Mouse (Mus musculus): ENCODE results near the gene Smyd3. TPM values are rescaled to one million over a fixed set of nuclear protein-coding genes. Genes with fewer than 3 reads are reported as not detected.

The Smyd3 gene
- polyA plus RNA-seq, 1 experiment from 2014 or later: 16.1 TPM

DNA sequence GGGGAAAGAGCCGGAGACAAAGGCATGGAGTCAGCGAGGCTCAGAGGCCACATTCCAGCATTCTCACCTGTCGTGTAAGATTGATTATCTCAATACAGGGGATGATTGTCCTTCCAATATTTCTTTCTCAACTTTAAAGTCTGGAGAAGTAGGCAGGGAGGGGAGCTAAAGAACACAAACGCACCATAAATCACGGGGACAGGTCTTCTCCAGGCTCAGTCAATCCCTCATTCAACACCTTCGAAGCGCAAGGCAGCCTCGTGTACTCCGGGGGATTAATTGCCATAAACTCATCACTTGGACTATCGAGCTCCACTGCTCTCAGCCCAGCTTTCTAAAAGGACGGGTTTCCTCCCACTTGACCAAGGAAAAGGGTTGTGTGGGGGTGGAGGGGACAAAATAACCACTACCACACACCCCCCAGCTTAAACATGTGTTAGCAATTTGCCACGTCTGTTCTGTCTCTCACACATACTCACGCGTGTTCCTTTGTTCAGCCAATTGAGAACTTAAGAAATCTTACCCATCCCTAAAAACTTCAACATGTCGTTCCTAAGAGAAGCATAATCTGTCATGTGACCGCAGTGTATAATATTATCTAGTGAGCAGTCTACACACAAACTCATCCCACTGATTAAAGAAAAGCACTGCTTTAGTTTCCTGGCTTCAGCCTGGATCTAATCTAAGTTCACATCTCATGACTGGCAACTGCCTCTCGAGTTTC is 43.8 kb downstream of the Smyd3 start:
- Histone ChIP-seq H3K9me3 (peaks cover 8% of the 10 kb centered on the region), H3K36me3 (peaks cover 17% of the 10 kb centered on the region; the same call in 1 of the 2 replicates), H3K27me3 (ENCODE audit: insufficient read depth, poor library complexity, severe bottlenecking) (no peaks in the 10 kb centered on the region), H3K4me1 (peaks cover 29% of the 10 kb centered on the region), H3K4me3 (no peak overlapping the region), H3K27ac (no peak overlapping the region)
- no peak for DNase-seq (ENCODE audit: low spot score)
- 71% methylated on average over 17 of the region's 17 CpGs for WGBS

DNA sequence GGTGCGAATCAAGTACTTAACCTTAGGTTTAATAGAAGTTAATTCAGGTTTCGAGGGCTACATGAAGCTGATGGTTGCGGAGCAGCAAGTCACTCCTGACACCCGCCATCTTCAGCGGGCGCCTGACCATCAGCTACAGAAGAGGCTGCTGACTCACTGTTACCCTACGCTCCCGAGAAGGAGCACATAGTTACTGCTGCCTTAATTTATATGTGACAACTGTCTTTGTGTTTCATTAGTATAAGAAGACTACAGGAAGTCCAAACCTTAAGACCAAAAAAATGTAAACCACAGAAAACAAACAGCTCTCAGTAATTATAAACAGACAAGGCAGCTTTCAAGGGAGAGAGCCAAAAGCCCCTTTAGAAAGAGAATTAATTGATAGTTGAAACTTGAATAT is 49.9 kb downstream of the Smyd3 start:
- no peak overlapping the region for H3K27ac ChIP-seq
- peaks cover 5% of the 10 kb centered on the region for H3K9me3 ChIP-seq
- H3K36me3 ChIP-seq: peaks cover 14% of the 10 kb centered on the region; the same call in 1 of the 2 replicates
- WGBS: 90% methylated on average over 8 of the region's 8 CpGs
- no peaks in the 10 kb centered on the region for H3K27me3 ChIP-seq (ENCODE audit: insufficient read depth, poor library complexity, severe bottlenecking)
- no peak for DNase-seq (ENCODE audit: low spot score)
- no peak overlapping the region for H3K4me3 ChIP-seq
- no peaks in the 10 kb centered on the region for H3K4me1 ChIP-seq

- DNase-seq (ENCODE audit: low spot score): no peak
- Histone ChIP-seq H3K4me1 (peaks cover 6% of the 10 kb centered on the region; the same call in 1 of the 2 replicates), H3K36me3 (no peaks in the 10 kb centered on the region), H3K4me3 (no peak overlapping the region), H3K27me3 (ENCODE audit: insufficient read depth, poor library complexity, severe bottlenecking) (no peaks in the 10 kb centered on the region), H3K27ac (no peak overlapping the region), H3K9me3 (no peaks in the 10 kb centered on the region)
- WGBS: 85% methylated on average over 5 of the region's 5 CpGs
Observed at GRCm38 (mm10) chr1:179462376-179462775, 55.5 kb downstream of the Smyd3 start.

DNA sequence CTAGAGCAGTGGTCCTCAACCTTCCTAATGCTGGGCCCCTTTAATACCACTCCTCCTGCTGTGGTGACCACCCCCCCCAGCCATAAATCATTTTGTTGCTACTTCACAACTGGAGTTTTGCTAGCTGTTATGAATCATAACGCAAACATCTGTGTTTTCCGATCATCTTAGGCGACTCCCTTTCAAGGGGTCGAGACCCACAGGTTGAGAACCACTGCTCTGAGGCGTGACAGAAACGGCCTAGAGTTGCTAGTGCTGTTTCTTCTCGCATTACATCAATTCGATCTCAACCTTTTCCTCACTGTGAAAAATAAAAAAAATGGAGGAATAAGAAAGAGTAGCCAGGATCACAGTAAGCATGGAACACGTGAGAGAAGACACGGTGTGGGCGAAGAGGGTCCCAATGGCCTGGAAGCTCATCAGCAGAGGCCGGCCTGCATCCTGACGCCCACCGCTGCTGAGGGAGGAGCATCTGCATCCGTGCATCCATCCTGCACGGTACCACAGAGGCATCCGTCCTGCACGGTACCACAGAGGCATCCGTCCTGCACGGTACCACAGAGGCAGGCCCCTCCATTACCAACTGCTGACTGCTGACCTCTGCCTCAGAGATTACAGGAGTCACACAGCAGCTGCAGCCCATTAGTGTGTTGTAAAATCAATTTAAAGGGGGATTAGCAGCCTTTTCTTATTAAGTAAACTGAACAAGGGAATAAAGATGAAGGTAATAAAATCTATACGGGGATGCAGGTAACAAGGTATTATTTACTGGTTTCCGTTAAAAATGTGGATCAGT is 56.6 kb downstream of the Smyd3 start:
- H3K27me3 ChIP-seq (ENCODE audit: insufficient read depth, poor library complexity, severe bottlenecking): no peaks in the 10 kb centered on the region
- no peaks in the 10 kb centered on the region for H3K9me3 ChIP-seq
- H3K4me1 ChIP-seq: peaks cover 7% of the 10 kb centered on the region; the same call in 1 of the 2 replicates
- H3K4me3 ChIP-seq: no peak overlapping the region
- H3K27ac ChIP-seq: no peak overlapping the region
- no peaks in the 10 kb centered on the region for H3K36me3 ChIP-seq
- WGBS: 83% methylated on average over 22 of the region's 22 CpGs
- no peak for DNase-seq (ENCODE audit: low spot score)

GRCm38 (mm10) chr1:179458987-179459368 is 58.9 kb downstream of the Smyd3 start:
- peaks cover 17% of the 10 kb centered on the region for H3K4me1 ChIP-seq
- H3K36me3 ChIP-seq: no peaks in the 10 kb centered on the region
- WGBS: 83% methylated on average over 10 of the region's 10 CpGs
- no peak overlapping the region for H3K27ac ChIP-seq
- no peak for DNase-seq (ENCODE audit: low spot score)
- no peaks in the 10 kb centered on the region for H3K9me3 ChIP-seq
- H3K4me3 ChIP-seq: no peak overlapping the region
- no peaks in the 10 kb centered on the region for H3K27me3 ChIP-seq (ENCODE audit: insufficient read depth, poor library complexity, severe bottlenecking)

GRCm38 (mm10) chr1:179458236-179458986 is 59.4 kb downstream of the Smyd3 start:
- DNase-seq (ENCODE audit: low spot score): no peak
- Histone ChIP-seq H3K36me3 (no peaks in the 10 kb centered on the region), H3K27me3 (ENCODE audit: insufficient read depth, poor library complexity, severe bottlenecking) (no peaks in the 10 kb centered on the region), H3K4me1 (peaks cover 23% of the 10 kb centered on the region), H3K27ac (no peak overlapping the region), H3K4me3 (no peak overlapping the region), H3K9me3 (no peaks in the 10 kb centered on the region)
- WGBS: 62% methylated on average over 9 of the region's 9 CpGs

- no peaks in the 10 kb centered on the region for H3K36me3 ChIP-seq
- H3K4me1 ChIP-seq: peaks cover 27% of the 10 kb centered on the region
- H3K27me3 ChIP-seq (ENCODE audit: insufficient read depth, poor library complexity, severe bottlenecking): no peaks in the 10 kb centered on the region
- H3K4me3 ChIP-seq: no peak overlapping the region
- no peaks in the 10 kb centered on the region for H3K9me3 ChIP-seq
- no peak for DNase-seq (ENCODE audit: low spot score)
- H3K27ac ChIP-seq: peak overlapping the region; percentile 12; the same call in 1 of the 2 replicates
- WGBS: 24% methylated on average over 6 of the region's 6 CpGs
Observed at GRCm38 (mm10) chr1:179454600-179454999, 63.2 kb downstream of the Smyd3 start.

GRCm38 (mm10) chr1:179451211-179451610 is 66.6 kb downstream of the Smyd3 start:
- H3K27me3 ChIP-seq (ENCODE audit: insufficient read depth, poor library complexity, severe bottlenecking): no peaks in the 10 kb centered on the region
- 86% methylated on average over 2 of the region's 2 CpGs for WGBS
- H3K4me1 ChIP-seq: peaks cover 31% of the 10 kb centered on the region
- H3K27ac ChIP-seq: no peak overlapping the region
- no peaks in the 10 kb centered on the region for H3K36me3 ChIP-seq
- H3K4me3 ChIP-seq: no peak overlapping the region
- H3K9me3 ChIP-seq: no peaks in the 10 kb centered on the region
- no peak for DNase-seq (ENCODE audit: low spot score)

GRCm38 (mm10) chr1:179446845-179447212 is 71.0 kb downstream of the Smyd3 start:
- no peak overlapping the region for H3K4me3 ChIP-seq
- 41% methylated on average over 2 of the region's 2 CpGs for WGBS

GRCm38 (mm10) chr1:179446127-179446844 is 71.6 kb downstream of the Smyd3 start:
- H3K27ac ChIP-seq: peak overlapping the region; percentile 57
- H3K9me3 ChIP-seq: no peaks in the 10 kb centered on the region
- no peak overlapping the region for H3K4me3 ChIP-seq
- WGBS: 56% methylated on average over 17 of the region's 17 CpGs
- 0 out of 2 replicates have a peak, but pooled peaks cover 5% of the 10 kb centered on the region for H3K27me3 ChIP-seq (ENCODE audit: insufficient read depth, poor library complexity, severe bottlenecking)
- H3K4me1 ChIP-seq: peaks cover 28% of the 10 kb centered on the region
- peak; percentile 79 for DNase-seq (ENCODE audit: low spot score)
- H3K36me3 ChIP-seq: no peaks in the 10 kb centered on the region

More at GRCm38 (mm10) chr1:179446845-179447212, 71.0 kb downstream of the Smyd3 start:
- Histone ChIP-seq H3K27me3 (ENCODE audit: insufficient read depth, poor library complexity, severe bottlenecking) (0 out of 2 replicates have a peak, but pooled peaks cover 5% of the 10 kb centered on the region), H3K27ac (peak overlapping the region; percentile 57; the same call in 1 of the 2 replicates), H3K36me3 (no peaks in the 10 kb centered on the region), H3K9me3 (no peaks in the 10 kb centered on the region), H3K4me1 (peaks cover 24% of the 10 kb centered on the region)
- no peak for DNase-seq (ENCODE audit: low spot score)

DNA sequence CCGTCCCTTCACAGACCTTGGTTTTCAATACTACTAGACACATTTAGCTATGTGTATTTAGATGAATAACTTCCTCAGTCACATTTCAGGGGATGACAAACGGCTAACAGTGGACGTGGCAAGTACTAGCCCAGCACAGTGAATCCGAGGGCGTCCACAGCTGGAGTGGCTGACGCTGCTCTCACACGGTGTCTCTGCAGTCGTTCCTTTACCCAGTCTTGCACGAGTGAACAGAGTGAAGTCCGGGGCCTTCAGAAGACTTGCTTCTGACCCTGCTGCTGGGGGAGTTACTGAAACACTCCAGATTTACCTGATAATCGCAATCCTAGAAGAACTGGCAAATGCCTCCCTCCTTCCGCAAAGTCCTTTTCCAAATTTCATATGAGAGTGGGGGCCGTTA is 74.0 kb downstream of the Smyd3 start:
- WGBS: 84% methylated on average over 13 of the region's 13 CpGs
- Histone ChIP-seq H3K4me1 (peaks cover 28% of the 10 kb centered on the region), H3K9me3 (no peaks in the 10 kb centered on the region), H3K36me3 (no peaks in the 10 kb centered on the region), H3K27ac (0 out of 2 replicates have a peak overlapping the region, but pooled peaks have one; percentile 56), H3K27me3 (ENCODE audit: insufficient read depth, poor library complexity, severe bottlenecking) (0 out of 2 replicates have a peak, but pooled peaks cover 5% of the 10 kb centered on the region), H3K4me3 (no peak overlapping the region)
- DNase-seq (ENCODE audit: low spot score): no peak

- Histone ChIP-seq H3K4me3 (no peak overlapping the region), H3K36me3 (no peaks in the 10 kb centered on the region), H3K27ac (peak overlapping the region; percentile 56), H3K4me1 (peaks cover 28% of the 10 kb centered on the region), H3K27me3 (ENCODE audit: insufficient read depth, poor library complexity, severe bottlenecking) (0 out of 2 replicates have a peak, but pooled peaks cover 5% of the 10 kb centered on the region), H3K9me3 (no peaks in the 10 kb centered on the region)
- DNase-seq (ENCODE audit: low spot score): no peak
- 68% methylated on average over 8 of the region's 8 CpGs for WGBS
Observed at GRCm38 (mm10) chr1:179443423-179443822, 74.4 kb downstream of the Smyd3 start.
